Mouse (Mus musculus): ENCODE results near the gene Hoxb2.

DNA sequence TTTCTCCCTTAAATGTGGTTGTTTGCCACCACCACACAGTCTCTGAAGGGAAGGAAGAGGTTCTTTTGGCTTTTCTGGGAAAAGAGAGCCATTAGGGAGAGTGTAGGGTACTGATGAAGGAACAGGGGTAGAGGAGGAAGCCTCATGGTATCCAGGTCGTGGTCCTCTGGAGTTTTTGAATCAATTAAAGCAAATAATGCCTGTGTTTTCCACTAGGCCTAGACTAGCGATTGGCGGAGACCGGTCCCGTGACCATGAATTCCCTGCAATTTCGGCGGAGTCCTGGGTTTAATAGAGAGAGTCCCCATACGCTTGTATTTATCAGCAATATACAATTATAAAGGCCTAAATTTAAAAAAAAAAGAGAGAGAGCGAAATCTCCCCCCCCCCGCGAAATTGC is 987 bp downstream of the Hoxb2 start:
- TF ChIP-seq POLR2A (IDR thresholded peaks at IDR 0.05; ENCODE audit: borderline replicate concordance, insufficient read depth, low read length) (no peak), CTCF (IDR thresholded peaks at IDR 0.05; ENCODE audit: borderline replicate concordance, insufficient read depth, low read depth, low read length) (no peak)

All from cerebellum, adult 2 months (tissue).